Mouse (Mus musculus) thymus, adult 2 months (tissue): ENCODE results near the gene Wnt3. TPM values are rescaled to one million over a fixed set of nuclear protein-coding genes. Genes with fewer than 3 reads are reported as not detected.
A peak's percentile ranks its signal among the peaks of the same experiment; 100 is the strongest.

Experiments
- DNase-seq: peaks from one replicate; pipeline ENCODE4 v3.0.0; 2021
- H3K27ac ChIP-seq: fragments of 200-500 bp; 2 replicates; pipeline ENCODE4 v1.5.1; 2012; ENCODE audit warnings: low read length, control low read depth; ENCODE audit not compliant: control insufficient read depth, insufficient read depth
- H3K27me3 ChIP-seq: fragments of 200-500 bp; 2 replicates; pipeline ENCODE4 v1.6.1; 2012; ENCODE audit warnings: mild to moderate bottlenecking, low read length, moderate library complexity, mixed read lengths; ENCODE audit not compliant: control insufficient read depth, insufficient read depth
- H3K36me3 ChIP-seq: fragments of 200-500 bp; 2 replicates; pipeline ENCODE4 v1.6.1; 2012; ENCODE audit warnings: mild to moderate bottlenecking, low read length, moderate library complexity; ENCODE audit not compliant: control insufficient read depth, insufficient read depth
- H3K4me1 ChIP-seq: fragments of 200-500 bp; replicated peaks from 2 replicates; pipeline ENCODE4 v1.6.1; 2012; ENCODE audit warnings: low read length; ENCODE audit not compliant: control insufficient read depth, insufficient read depth
- H3K4me3 ChIP-seq: fragments of 200-500 bp; 2 replicates; pipeline ENCODE4 v1.5.1; 2012; ENCODE audit warnings: mild to moderate bottlenecking, low read length, control low read depth, moderate library complexity; ENCODE audit not compliant: control insufficient read depth, insufficient read depth
- CTCF ChIP-seq: fragments of 200-500 bp; IDR thresholded peaks from 2 replicates; pipeline ENCODE4 v1.5.1; 2012; ENCODE audit warnings: mild to moderate bottlenecking, control low read depth, low read length, moderate library complexity, borderline replicate concordance; ENCODE audit not compliant: control insufficient read depth, poor library complexity, insufficient read depth; ENCODE audit errors: extremely low read depth
- POLR2A ChIP-seq: fragments of 200-500 bp; IDR thresholded peaks from 2 replicates; pipeline ENCODE4 v1.6.1; 2012; ENCODE audit warnings: mild to moderate bottlenecking, low read length, control low read depth, moderate library complexity; ENCODE audit not compliant: control insufficient read depth, poor library complexity, insufficient read depth; ENCODE audit errors: extremely low read depth
- WGBS: fragments of 180-500 bp; shearing (Covaris S2); methylation state at CpG from one replicate; pipeline ENCODE4 v1.1.7; 2018; 5-methylcytosine and 5-hydroxymethylcytosine counted together
- polyA plus RNA-seq: library from polyadenylated mRNA; depleted of rRNA; stranded (reverse); fragments of >200 nt; gene quantifications from 2 replicates; pipeline ENCODE4 v1.2.3, GENCODE M21; 2012

Wnt3 gene
- polyA plus RNA-seq, 1 experiment = 0.43 TPM

- Histone ChIP-seq H3K36me3 (no peaks in the 10 kb centered on the region), H3K4me3 (no peak overlapping the region), H3K4me1 (peaks cover 3% of the 10 kb centered on the region; the same call in 1 of the 2 replicates), H3K27ac (no peak overlapping the region), H3K27me3 (no peaks in the 10 kb centered on the region)
- DNase-seq = no peak
- TF ChIP-seq POLR2A (no peak), CTCF (no peak)
- WGBS = 96% methylated on average over 2 of the region's 2 CpGs
Measured at GRCm38 (mm10) chr11:103733961-103734360, 40.0 kb upstream of the Wnt3 start.

GRCm38 (mm10) chr11:103734411-103735045, 39.4 kb upstream of the Wnt3 start:
- TF ChIP-seq POLR2A = no peak
- no peak for TF ChIP-seq CTCF
- no peak for DNase-seq
- no peak overlapping the region for H3K27ac ChIP-seq
- H3K4me3 ChIP-seq = no peak overlapping the region
- no peaks in the 10 kb centered on the region for H3K27me3 ChIP-seq
- no peaks in the 10 kb centered on the region for H3K36me3 ChIP-seq
- H3K4me1 ChIP-seq = peaks cover 3% of the 10 kb centered on the region; the same call in 1 of the 2 replicates
- 85% methylated on average over 5 of the region's 5 CpGs for WGBS

- 86% methylated on average over 19 of the region's 19 CpGs for WGBS
- DNase-seq = no peak
- no peak overlapping the region for H3K4me3 ChIP-seq
- H3K27me3 ChIP-seq = no peaks in the 10 kb centered on the region
- TF ChIP-seq CTCF (no peak), POLR2A (no peak)
- no peak overlapping the region for H3K27ac ChIP-seq
- H3K36me3 ChIP-seq = no peaks in the 10 kb centered on the region
- peaks cover 3% of the 10 kb centered on the region; the same call in 1 of the 2 replicates for H3K4me1 ChIP-seq
Measured at GRCm38 (mm10) chr11:103735046-103735781, 38.7 kb upstream of the Wnt3 start.

- TF ChIP-seq CTCF (no peak), POLR2A (no peak)
- no peak within 1 kb of the TSS for H3K27ac ChIP-seq
- no peaks in the 10 kb centered on the region for H3K4me1 ChIP-seq
- WGBS = 3% methylated on average over 65 of the region's 68 CpGs
- H3K36me3 ChIP-seq = no peaks in the 10 kb centered on the region
- no peak for DNase-seq
- H3K27me3 ChIP-seq = peaks cover 11% of the 10 kb centered on the region; the same call in 1 of the 2 replicates
- no peak within 1 kb of the TSS for H3K4me3 ChIP-seq
Measured at GRCm38 (mm10) chr11:103749306-103750089, 24.5 kb upstream of the Wnt3 start, which contains the start of gene Wnt9b. Gene Wnt9b, minus strand, starts transcription at chr11:103749821.

GRCm38 (mm10) chr11:103750612-103751011, 23.3 kb upstream of the Wnt3 start:
- no peak for DNase-seq
- no peaks in the 10 kb centered on the region for H3K36me3 ChIP-seq
- no peaks in the 10 kb centered on the region for H3K4me1 ChIP-seq
- no peak overlapping the region for H3K4me3 ChIP-seq
- no peak overlapping the region for H3K27ac ChIP-seq
- no peak for TF ChIP-seq POLR2A
- H3K27me3 ChIP-seq = peaks cover 11% of the 10 kb centered on the region; the same call in 1 of the 2 replicates
- 24% methylated on average over 3 of the region's 3 CpGs for WGBS

GRCm38 (mm10) chr11:103758054-103758453, 15.9 kb upstream of the Wnt3 start:
- no peaks in the 10 kb centered on the region for H3K4me1 ChIP-seq
- no peak for DNase-seq
- no peak for TF ChIP-seq CTCF
- TF ChIP-seq POLR2A = no peak
- H3K36me3 ChIP-seq = no peaks in the 10 kb centered on the region
- H3K27ac ChIP-seq = no peak overlapping the region
- no peaks in the 10 kb centered on the region for H3K27me3 ChIP-seq
- no peak overlapping the region for H3K4me3 ChIP-seq
- WGBS = 55% methylated on average over 11 of the region's 11 CpGs

- Histone ChIP-seq H3K27me3 (no peaks in the 10 kb centered on the region), H3K36me3 (no peaks in the 10 kb centered on the region), H3K27ac (no peak overlapping the region), H3K4me3 (no peak overlapping the region), H3K4me1 (no peaks in the 10 kb centered on the region)
- WGBS = 8% methylated on average over 6 of the region's 6 CpGs
- peak; percentile 63 for DNase-seq
- TF ChIP-seq CTCF (peak; percentile 87), POLR2A (no peak)
Measured at GRCm38 (mm10) chr11:103758706-103759105, 15.2 kb upstream of the Wnt3 start.
